Comparison of ENCODE assay signal across 11 mouse cellular contexts in the genomic region with DNA sequence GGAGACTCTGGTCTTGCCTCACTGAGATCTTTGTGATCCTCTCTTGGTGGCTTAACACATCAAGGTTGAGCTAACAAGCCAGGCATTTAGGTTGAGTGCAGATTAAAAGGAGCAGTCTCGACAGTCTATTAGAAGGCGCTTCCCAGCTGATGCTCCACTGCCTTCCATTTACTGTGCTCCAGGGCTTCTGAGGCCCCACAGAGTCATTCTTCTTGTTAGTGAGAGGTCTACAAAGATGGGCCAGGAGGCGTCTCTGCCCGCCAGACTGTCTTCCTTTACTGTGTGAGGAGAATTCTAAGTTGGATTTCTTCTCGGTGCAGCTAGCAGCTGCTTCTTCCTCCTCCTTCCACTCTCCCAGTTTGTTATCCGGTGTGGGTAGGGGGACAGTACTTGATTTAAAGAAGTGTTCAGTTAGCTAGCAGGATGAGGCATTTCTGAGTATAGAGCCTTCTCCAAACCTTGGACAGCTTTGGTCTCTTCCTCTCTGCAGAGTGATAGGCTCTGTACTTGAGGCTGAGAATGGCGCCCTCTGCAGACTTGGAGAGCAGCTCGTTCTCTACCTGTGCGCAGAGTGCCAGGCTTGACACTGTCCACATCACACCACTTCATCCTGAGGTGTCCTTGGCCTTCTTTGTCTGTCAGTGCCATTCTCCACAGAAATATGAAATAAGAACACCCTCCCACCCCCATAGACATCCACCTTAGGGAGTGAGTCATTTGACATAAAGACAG. TPM values are rescaled to one million over a fixed set of nuclear protein-coding genes. Genes with fewer than 3 reads are reported as not detected.
DNase-seq lines count a peak whose midpoint lies in the region; ATAC-seq and TF ChIP-seq lines count a peak whose summit lies in the region.
"Had no signal": no experiment of that assay in that cellular context is flagged by ENCODE, and none has a peak within 500 bp of the region (broad histone marks: within the 10 kb centered on the region; RNA-seq: fewer than 3 reads in every experiment).

No protein-coding gene starts in this region.

- TF ChIP-seq CTCF in E14TG2a.4 (conservative IDR thresholded peaks at IDR 0.05; ENCODE audit: low read length): peak; percentile 34

- H3K9me3 ChIP-seq in E14TG2a.4 (ENCODE audit: low read length): no peaks in the 10 kb centered on the region
- H3K9me3 ChIP-seq in hindbrain, embryonic 15.5 days: no peaks in the 10 kb centered on the region

- no peak overlapping the region for H3K4me3 ChIP-seq in E14TG2a.4 (replicated peaks; ENCODE audit: low read length)
- no peak overlapping the region for H3K4me3 ChIP-seq in hindbrain, embryonic 15.5 days

- DNase-seq in embryo, embryonic 10 days (ENCODE audit: low spot score): peak; percentile 36
- no peak for DNase-seq in embryo, embryonic 9.5 days (ENCODE audit: extremely low spot score)
- peak; percentile 26 for DNase-seq in left cerebral cortex, postnatal 4 days
- DNase-seq in left cerebral cortex, postnatal 36 days (ENCODE audit: low spot score in 2 of 2): no peak
- DNase-seq in ovary, adult 18-20 months (ENCODE audit: low spot score): no peak
- no peak for DNase-seq in MN1 (ENCODE audit: low spot score)
- DNase-seq: gastrocnemius, postnatal 25 days; lung, postnatal 10 days had no signal

- H3K9ac ChIP-seq in hindbrain, embryonic 15.5 days: no peak overlapping the region

- intact Hi-C loops in left cerebral cortex, postnatal 4 days (cut with DNase I): no loop called here
- intact Hi-C loops in left cerebral cortex, postnatal 36 days (cut with DNase I): no loop called here

- H3K4me2 ChIP-seq in hindbrain, embryonic 15.5 days: no peak overlapping the region

- 46% methylated on average over 9 of the region's 9 CpGs for WGBS in hindbrain, embryonic 15.5 days

- H3K27me3 ChIP-seq in E14TG2a.4 (ENCODE audit: insufficient read depth, low read length): no peaks in the 10 kb centered on the region
- no peaks in the 10 kb centered on the region for H3K27me3 ChIP-seq in hindbrain, embryonic 15.5 days

- peak overlapping the region; percentile 28; the same call in 1 of the 2 replicates for H3K27ac ChIP-seq in hindbrain, embryonic 15.5 days (replicated peaks)

- H3K36me3 ChIP-seq in E14TG2a.4 (ENCODE audit: insufficient read depth, low read length): no peaks in the 10 kb centered on the region
- no peaks in the 10 kb centered on the region for H3K36me3 ChIP-seq in hindbrain, embryonic 15.5 days

- no peaks in the 10 kb centered on the region for H3K4me1 ChIP-seq in E14TG2a.4 (replicated peaks; ENCODE audit: low read depth, low read length)
- H3K4me1 ChIP-seq in hindbrain, embryonic 15.5 days (replicated peaks): peaks cover 38% of the 10 kb centered on the region

- ATAC-seq in hindbrain, embryonic 15.5 days (ENCODE audit: low FRiP score, low read depth): 0 out of 2 replicates have a peak, but pooled peaks have one; percentile 39
- ATAC-seq: inflammation-experienced regulatory T-cells, adult 6 months had no signal

RNA-seq across cellular contexts. Expression of a gene that starts 57.3 kb away (rescaled TPM):
- total RNA-seq in left cerebral cortex, postnatal 4 days (2021): 10 to 100 TPM; 40.6 to 44.1 TPM
- 10 to 100 TPM; 36.4 to 40.4 TPM for total RNA-seq in left cerebral cortex, postnatal 36 days (2021)
- 68.3 and 69.7 TPM in 2 replicates for polyA plus RNA-seq in hindbrain, embryonic 15.5 days (2015; fragmentation: Nextera tagmentation; extraction: Ambion mirVana)

Comparison
In these comparisons a context has a peak if more than half of its experiments do, and no peak if none do; other contexts are left out.
1. DNase-seq: peak in embryo, embryonic 10 days (single experiment) and left cerebral cortex, postnatal 4 days (single experiment); none in embryo, embryonic 9.5 days (single experiment), left cerebral cortex, postnatal 36 days (0 of 2), ovary, adult 18-20 months (single experiment) and MN1 (single experiment).